Mouse (Mus musculus) layer of hippocampus, adult 11-12 months (tissue): ENCODE measurements around the gene Bmpr1b.
"Not testable (repeated sequence)": the region's sequence is repeated elsewhere in the genome, so short reads cannot be mapped to it uniquely, and the experiment has no call there.

Experiments
- DNase-seq: peaks from one replicate; pipeline ENCODE4 v3.0.0; 2022; ENCODE audit warnings: low spot score

Bmpr1b gene

DNA sequence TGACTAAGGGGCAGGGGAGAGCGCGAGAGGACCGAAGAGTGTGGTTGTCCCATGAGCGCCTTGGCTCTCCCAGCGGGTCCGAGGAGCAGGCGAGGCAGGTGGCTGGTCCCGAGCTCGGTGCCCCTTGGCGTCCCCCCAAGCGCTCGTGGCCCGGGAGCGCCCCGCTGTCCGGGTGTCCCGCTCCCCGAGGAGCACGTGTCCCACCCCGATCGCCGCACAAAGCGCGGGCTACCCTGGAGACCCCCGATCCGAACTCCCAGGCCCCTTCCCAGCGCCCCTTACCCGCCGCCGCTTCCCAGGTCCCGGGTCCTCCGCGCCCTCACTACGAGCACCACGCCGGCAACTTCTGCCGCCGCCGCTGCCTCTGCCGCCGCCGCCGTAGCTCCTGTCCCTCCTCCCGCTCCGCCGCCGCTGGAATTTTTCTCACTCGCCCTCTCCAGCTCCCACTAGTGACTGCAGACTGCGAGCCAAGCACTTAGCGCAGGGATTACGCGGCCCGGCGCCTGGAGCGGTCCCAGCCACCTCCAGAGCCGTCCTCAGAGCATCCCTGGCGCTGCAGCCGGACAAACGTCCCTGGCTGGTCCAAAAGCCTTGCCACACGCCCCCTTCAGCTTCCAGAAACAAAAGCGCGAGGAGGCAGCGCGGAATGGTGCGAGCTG lies at the start of gene Bmpr1b:
Bmpr1b (minus strand) TSS at position 563 of the 659 bp plus-strand sequence.
- DNase-seq, result peak; percentile 17

DNA sequence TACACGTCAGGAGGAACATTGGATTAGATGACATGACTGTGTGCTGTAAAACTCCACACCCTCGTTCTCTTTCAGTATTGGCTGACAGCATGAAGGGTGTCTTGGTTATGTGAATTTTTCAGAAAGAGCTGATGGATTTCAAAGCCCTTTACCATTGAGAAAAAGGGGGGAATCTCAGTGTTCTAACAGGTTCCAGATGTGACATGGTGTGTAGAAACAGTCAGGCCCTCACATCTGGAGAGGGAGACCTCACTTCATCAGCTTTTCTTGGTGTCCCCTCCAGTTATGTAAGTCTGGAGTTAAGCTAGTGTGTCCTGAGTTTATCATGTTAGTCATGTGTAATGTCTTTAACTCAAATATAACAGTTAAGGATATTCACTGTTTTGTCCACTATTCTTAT lies 43.6 kb upstream of the Bmpr1b start:
- DNase-seq, result no peak

DNA sequence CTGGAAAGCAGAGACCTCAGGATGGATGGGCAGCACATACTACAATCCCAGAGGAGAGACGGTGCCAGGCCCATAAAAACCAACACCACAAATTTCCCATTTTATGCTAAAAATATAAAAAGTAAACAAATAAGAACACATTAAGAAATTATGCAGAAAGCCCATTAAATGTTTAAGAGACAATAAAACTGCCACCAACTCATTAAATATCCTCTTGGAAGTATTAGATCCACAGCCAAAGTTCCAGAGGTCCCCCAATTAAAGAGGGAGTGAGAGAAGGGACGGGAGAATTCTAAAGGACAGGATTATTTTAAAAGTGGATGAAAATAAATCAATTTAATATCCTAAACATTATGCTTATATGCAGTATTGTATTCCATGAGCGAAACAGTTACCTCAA lies 43.0 kb upstream of the Bmpr1b start:
- DNase-seq, result no peak

DNA sequence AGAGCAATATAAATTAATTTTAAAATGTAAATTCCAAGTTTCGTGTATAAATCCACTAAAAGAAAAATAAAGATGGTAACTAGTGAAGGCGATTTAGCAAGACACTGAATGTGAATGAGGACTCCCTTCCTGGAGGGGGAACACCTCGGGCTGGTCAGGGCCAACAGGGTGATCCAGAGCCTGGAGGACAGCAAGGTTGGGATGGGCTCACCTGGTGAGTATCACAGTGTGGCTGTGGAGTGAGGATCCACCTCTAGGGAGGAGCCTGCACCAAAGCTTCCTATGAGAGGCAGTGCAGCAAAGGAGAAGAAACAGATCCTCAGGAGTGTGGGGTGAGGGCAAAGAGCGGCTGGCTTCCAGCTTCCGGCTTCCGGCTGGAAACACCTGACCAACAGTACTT lies 40.8 kb upstream of the Bmpr1b start:
- DNase-seq, result no peak

DNA sequence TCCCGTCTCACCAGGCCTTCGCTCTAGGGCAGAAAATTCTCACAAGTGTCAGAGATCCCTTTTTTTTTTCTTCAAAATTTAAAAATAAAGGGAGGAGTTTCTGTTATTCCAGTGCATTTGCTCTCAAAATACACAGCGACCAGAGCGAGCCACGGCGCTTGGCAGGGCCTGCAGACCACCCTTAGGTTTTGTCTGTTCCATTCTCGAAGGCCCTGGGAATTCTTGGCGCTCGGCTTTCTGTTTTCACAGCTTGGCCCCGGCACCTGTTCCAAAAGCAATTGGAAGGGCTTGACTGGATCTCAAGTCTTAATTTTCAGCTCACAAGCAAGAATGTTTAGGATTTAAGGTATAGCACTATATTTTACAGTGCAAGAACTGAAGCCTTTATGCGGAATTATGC lies 39.8 kb upstream of the Bmpr1b start:
- no peak for DNase-seq

DNA sequence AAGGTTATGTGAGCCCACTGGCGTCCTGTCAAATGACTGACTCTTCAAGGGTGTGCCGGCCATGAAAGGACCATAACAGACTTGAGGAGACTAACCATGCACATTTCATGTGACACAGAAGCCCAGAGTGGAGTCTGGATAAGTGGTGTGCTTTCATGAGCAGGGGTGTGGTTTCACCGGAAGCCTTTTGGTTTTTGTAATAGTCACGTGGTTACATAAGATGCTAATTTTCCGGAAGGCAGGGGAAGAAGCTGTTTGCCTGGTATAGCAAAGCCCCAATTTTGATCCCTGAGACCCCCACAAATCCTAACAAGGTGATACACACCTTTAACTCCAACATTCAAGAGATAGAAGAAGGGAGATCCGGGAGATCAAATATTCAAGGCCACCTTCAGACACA lies 38.3 kb upstream of the Bmpr1b start:
- no peak for DNase-seq

DNA sequence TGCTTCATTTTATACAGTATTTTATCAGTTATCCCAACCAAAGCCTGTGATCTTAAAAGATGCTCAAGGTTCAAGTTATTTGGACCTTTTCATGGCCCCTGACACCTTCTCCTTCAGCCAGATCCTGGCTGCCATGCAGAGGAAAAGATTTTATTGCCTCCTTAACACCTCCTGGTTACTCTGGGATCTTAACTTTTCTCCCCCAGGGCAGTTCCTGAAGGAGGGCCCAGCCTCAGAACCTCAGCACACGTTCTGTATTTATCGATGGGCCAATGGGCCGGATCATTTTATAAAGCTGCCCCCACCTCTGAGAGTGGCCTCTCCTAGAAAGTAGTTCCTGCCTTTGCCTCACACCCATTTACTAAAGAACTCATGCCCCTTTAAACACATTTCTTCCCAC lies 37.1 kb upstream of the Bmpr1b start:
- DNase-seq, result no peak

DNA sequence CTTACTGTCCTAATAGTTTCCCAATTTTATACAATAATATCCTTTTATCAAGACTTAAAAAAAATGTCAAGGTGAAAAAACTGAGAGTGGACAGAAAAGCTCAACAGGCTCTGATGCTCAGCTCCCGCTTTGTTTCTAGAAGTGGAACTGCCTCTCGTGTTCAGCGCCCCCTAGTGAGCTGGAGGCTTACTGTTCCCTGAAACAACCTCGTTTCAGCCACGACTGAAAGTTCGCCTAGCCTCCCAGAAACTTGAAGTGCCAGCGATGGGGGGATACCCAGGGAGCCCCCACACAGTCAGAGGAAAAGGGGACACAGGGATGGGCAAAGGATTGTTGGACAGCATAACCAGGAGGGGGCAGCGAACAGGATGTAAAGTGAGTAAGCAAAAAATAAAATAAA lies 26.9 kb upstream of the Bmpr1b start:
- no peak for DNase-seq

DNA sequence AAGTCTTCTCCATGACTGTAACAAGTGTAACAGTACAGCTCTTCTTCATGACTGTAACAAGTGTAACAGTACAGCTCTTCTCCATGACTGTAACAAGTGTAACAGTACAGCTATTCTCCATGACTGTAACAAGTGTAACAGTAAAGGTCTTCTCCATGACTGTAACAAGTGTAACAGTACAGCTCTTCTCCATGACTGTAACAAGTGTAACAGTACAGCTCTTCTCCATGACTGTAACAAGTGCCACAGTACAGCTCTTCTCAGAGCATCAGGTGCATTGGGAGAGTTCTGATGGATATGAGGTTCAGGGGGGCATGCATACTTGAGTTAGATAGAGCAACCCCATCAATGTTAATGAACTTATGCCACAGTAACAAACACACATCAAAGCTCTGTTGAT lies 22.4 kb upstream of the Bmpr1b start:
- DNase-seq, result not testable (repeated sequence)

DNA sequence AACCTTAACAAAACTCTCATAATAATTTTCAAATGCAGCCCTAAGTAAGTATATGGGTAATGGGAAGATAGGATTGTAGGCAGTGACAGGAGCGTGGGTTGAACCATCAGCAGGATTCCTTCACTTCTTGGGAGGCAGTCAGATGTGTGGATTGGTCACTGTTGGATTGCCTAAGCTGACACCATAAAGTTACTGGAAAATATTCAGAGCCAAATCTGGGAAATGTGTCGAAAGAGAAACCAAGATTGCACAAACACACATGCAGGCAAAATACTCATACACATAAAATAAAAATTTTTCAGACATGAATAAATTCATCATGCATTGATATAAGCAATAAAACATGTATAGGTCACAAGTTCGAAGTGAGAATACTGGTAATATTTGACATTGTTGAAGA lies 17.3 kb upstream of the Bmpr1b start:
- DNase-seq, result no peak

DNA sequence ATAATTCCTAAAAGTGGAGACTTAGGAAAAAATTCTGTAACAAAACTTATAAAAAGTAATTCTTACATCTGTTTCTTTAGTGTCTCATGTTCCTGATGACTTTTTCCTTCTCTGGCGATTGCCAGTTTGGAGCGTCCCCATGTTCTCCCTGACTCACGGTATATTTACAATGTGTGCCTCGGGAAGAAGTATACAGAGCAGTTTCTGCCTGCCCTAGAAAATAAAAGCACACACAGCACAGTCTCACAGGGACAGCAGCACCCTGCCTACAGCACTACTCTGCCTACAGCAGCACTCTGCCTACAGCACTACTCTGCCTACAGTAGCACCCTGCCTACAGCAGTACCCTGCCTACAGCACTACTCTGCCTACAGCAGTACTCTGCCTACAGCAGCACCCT lies 4.8 kb upstream of the Bmpr1b start:
- DNase-seq, result no peak

DNA sequence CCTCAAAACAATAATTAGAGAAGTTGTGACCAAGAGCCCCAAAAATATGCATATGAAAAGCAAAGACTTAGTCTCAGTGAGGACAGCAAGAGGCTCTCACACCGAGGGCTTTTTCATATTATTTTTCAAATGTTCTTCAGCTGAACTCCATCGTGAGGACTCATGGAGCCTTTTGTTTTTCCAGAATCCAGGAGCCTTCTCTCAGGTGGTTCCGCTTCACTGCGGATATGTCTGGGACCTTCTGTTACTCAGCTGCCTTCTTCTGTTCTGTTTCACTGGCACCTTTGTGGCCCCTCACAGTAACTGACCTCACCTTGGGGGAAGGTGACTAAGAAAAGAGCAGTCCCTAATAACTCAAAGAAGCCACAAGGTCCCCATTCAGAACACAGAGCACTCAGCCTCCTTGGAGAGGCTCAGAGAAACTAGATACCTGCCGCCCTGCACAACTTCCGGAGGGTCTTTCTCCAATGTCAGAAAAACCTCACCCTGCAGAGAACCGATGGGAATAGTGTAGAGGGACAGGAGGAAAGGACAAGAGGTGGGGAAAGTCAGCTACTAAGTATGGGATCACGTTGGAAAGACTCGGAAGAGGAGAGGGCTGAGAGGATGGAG lies 868 bp downstream of the Bmpr1b start:
- no peak for DNase-seq

DNA sequence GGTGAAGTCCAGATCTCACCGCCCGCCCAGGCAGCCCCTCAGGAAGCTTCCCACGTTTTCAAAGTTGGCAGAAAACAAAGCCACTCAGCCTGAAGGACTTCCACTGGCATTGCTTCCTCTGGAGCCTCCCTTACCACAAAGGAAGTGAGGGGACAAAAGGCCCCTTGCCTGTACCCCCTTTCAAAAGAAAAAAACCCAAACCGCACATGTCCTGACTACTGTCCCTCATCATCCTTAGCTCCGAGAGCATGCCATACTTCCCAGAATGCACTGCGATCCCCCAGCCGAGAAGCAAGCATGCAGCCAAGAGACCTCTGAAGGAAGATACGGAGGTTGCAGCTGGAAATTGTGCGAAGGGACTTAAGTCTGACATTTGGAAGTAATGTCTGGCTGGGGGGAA lies 4.2 kb downstream of the Bmpr1b start:
- DNase-seq, result no peak

DNA sequence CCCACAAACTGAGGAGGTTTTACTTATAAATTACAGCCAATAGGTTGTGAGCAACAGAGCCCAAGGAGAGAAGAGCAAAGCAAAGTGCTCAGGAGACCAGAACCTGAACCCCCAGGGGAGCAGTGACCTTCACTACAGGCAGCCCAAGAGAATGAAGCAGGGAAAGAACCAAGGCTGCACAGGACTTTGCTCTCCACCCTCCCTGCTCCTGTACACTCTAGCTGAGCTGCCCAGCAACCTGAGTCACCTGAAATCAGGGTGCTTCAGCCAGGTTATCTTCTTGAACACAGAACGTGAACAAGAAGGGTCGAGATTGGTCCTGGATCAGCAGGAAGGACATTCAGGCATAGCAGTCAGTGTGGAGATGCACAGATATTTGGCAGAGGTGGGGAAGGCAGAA lies 5.3 kb downstream of the Bmpr1b start:
- DNase-seq, result no peak

DNA sequence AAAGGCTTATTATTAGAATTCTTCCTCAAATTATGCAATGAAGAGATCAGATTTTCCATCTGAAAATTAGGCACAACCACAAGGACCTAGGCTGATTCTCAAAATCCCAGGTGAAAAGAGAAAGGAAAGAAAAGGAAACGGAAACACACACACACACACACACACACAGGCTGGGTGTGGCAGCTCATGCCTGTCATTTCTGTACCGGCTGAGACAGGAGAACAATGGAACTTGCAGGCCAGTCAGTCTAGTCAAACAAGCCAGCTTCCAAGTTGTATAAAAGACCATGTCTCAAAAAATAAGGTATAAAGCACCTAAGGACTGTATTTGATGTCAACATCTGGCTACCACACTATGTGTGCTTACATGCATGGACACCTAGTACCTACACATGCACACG lies 7.8 kb downstream of the Bmpr1b start:
- DNase-seq, result no peak

DNA sequence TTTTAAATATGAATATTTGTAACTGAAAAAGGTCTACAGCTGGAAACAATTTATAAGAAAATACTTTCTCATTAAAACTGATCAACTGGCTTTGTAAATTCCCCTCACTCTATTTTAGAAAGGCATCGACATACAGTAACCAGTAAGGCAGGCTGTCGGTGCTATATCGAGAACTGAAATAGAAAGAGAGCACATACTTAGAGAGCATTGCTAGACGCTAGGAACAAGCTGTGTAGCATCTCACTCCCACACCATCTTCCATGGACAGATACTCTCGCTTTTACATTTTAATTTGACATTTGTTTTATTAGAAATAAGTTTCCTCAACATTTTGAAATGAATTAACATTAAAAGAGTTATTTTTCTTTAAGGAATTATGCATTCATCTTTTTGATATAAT lies 17.2 kb downstream of the Bmpr1b start:
- no peak for DNase-seq

DNA sequence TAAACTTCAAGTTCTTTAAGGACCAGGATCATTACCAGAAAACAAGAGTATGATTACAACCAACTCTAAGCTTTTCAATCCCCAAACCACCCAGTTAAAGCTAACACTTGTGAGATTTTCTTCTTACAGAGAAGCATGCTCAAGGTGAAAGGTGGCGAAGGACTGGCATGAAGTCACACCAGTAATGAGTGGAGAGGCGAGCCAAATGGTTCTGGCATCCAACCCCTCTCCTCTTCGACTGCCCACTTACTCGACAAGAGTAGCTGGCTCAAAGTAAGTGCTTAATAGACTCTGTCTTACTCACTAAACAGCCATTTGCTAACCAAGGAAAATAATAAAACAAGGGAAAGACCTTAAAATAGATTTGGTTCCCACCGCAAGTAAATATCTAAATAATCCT lies 30.4 kb downstream of the Bmpr1b start:
- no peak for DNase-seq

DNA sequence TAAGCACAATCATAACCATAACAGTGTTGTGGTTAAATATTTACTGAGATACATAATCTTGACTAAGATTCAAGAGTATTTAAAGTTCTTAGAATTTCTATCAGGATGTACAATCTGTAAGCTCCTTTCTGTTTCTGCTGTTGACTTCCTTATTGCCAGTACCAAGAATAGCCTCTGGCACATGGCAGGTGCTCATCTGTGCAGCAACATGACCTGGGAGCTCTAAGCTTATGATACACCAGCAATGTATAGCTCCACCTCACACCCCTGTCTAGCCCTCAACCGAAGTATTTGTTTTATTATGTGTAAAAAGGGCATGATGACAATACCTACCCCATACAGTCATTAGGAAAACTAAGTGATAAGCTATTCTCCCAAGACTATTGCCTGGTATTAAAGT lies 42.8 kb downstream of the Bmpr1b start:
- no peak for DNase-seq

DNA sequence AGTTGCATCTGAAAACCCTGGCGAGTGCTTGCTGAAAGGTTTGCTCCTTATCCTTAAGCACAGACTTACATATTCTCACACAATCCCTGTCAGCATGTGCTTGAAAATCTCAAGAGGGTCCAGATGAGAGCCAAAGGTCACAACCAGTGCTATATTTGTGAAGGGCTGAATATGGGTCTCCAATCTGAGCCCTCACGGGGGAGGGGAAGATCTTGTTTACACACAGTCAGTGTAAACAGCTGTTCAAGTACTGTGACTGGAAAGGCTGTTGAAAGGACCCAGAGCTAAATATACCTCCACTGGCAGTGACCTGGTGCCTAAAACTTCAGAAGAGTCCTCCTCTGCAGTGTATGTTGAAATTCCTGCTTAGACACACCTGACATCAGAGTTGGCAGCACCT lies 43.7 kb downstream of the Bmpr1b start:
- no peak for DNase-seq

DNA sequence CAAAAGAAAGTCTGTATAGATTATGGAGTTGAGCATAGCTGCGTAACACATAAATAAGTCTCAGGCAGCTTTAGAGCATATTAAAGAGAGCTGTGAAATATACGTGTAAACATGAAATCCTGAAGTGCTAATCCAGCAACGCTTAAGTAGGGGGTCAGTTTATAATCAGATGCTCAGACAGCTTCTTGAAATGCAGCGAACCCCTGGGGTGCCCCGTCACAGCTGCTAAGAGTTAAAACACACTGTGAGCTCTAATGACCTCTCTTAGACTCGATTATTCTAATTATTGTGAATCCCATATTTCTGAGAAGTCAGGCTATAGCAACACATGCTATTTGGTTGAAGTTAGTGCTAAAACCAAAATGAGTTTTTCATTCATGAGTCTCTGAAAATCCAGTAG lies 45.0 kb downstream of the Bmpr1b start:
- DNase-seq, result no peak

DNA sequence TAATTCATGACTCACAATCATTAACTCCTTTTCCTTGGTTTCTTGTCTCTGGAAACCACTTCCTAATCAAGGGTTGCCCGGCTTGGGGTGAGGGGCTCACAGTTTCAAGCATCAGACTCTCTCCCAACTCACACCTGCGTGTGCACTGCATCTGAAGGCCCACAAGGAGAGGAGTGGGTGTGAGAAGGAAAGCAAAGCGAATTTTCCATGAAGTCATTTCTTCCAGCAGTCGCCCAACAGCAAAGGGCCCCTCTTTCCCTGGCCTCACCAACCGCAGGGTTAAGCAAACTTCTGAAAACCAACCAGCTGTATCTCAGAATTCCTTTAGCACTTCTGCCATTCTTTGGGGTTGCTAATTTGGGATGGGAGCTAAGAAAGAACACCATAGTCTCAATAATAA lies 46.8 kb downstream of the Bmpr1b start:
- DNase-seq, result no peak

DNA sequence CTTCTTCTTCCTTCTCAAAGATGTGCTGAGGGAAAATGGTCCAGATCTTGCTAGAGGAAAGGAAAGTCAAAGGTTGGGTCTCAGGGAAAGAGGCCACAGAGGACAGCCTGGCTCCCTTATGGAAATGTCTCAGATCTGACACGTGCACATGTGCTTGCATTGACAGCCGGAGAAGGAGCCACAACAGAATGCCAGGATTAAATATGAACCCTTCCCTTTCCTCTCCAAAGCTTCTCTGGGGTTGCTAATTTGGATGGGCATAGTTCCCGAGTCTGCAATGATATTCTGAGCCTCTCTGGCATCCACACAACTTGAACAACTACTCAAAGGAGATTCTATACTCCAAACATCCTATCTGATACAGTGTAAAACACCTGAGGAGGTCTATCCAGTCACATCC lies 48.4 kb downstream of the Bmpr1b start:
- no peak for DNase-seq

DNA sequence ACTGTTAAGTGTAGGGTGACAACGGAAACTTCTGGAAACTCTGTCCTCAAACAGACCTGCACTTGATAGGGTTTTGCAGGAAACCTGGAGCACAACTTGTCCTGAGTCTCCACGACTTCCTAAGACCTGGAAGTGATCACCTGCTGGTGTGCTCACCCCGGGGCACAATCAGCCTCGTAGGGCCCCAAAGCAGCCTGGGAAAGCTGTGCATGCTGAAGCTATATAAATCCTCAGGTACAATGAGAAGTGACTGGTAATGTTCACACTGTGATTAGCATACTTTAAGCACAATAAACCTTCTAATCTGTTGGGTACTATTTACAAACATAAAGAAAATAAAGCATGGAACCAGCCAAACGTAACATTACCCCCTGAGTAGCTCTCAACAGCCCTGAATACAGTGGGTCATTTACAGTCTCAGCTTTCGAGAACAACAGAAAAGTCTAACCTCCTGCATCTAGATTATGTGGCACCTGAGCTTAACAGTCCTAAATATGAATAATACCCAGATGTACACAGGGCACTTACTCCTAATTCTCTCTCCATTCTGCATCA lies 54.4 kb downstream of the Bmpr1b start:
- DNase-seq, result no peak

DNA sequence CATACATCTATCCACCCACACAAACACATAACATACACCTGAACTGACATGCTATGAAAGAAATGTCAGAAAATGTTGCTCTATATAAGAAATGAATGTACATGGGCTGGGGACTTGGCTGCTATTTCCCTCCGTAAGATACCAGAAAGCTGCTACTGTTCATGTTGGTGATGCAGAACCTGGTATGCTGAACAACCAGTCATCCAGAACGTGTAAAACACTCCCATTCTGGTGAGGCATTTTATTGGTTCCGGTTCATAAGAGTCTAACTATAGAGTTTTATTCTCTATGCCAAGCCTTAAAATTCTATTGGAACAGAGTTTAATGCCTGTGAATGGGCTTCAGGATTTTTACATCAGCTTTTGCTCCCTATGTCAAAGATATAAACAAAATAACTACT lies 55.0 kb downstream of the Bmpr1b start:
- DNase-seq, result no peak
